Mouse (Mus musculus): ENCODE data around the gene Gm5617. TPM values are rescaled to one million over a fixed set of nuclear protein-coding genes. Genes with fewer than 3 reads are reported as not detected.

Gene Gm5617
- polyA plus RNA-seq (2015; fragmentation: Nextera tagmentation; extraction: Ambion mirVana) = 43.2 and 50.9 TPM in 2 replicates

GRCm38 (mm10) chr9:48494817-48495547, at the start of gene Gm5617, which contains the start of gene Rbm7:
Gene Gm5617, plus strand, starts transcription at chr9:48495442.
Gene Rbm7, minus strand, starts transcription at chr9:48495299.

DNA sequence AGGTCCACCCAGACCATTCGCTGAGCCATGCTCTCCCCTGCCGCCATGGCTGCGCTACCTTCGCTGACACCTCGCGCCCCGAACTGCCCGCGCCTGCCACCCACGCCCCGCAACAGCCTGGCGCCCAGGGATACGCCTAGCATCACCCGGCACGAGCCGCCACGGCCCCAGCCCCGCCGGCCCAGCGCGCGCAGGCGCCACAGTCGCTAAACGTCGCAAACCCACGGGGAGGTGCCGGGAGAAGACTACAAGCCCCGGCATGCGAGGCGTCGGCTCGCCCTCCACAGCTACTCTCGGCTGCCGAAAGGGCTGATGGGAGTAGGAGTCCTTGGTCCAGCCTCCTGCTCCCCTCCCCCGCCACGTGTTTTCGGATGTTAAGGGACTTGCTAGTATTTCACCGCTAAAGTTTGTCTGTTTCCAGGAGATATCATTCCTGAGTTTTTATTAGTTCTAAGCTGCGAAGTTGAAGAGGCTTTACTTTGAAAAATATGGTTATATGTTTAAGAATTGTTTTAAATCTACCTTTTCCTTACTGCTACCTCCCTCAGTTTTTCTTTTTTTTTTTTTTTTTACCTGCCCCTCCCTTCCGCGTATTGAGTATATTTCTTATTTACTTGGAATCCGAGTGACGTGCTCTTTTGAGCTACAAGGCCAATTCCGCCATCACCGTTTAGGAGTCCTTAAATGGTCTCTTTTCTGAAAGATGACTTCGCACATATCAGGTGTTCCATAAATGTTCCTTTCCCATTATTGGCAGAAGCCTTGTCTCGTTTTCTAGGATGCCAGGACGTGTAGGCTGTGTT, 14.6 kb upstream of the Gm5617 start, which contains the start of gene Rexo2:
TSS of gene Rexo2 (minus strand) at position 213 of the 803 bp plus-strand sequence.

Small RNAs within 50 kb of the gene (microRNA-seq; reads per million reads assigned to microRNA genes)
- gene Gm23653 = 0 reads per million in 2 experiments

Other genes starting within 250 kb of the Gm5617 start
- 0.54 and 0.97 TPM in 2 replicates for gene Nxpe2, start 142.0 kb upstream of the Gm5617 start, polyA plus RNA-seq (2015; fragmentation: Nextera tagmentation; extraction: Ambion mirVana)
- 72.5 and 96.9 TPM in 2 replicates for gene Rexo2, start 14.8 kb upstream of the Gm5617 start, polyA plus RNA-seq (2015; fragmentation: Nextera tagmentation; extraction: Ambion mirVana)
- gene Rbm7, start 143 bp upstream of the Gm5617 start, polyA plus RNA-seq (2015; fragmentation: Nextera tagmentation; extraction: Ambion mirVana) = 51.0 and 59.0 TPM in 2 replicates
- 33.8 and 90.2 TPM in 2 replicates for gene Nnmt, start 109.7 kb downstream of the Gm5617 start, polyA plus RNA-seq (2015; fragmentation: Nextera tagmentation; extraction: Ambion mirVana)